Mouse (Mus musculus) heart, embryonic 16.5 days (tissue): Measurements from ENCODE around the gene Tnfrsf23. TPM values are rescaled to one million over a fixed set of nuclear protein-coding genes. Genes with fewer than 3 reads are reported as not detected.
"Not testable (repeated sequence)": the region's sequence is repeated elsewhere in the genome, so short reads cannot be mapped to it uniquely, and the experiment has no call there.

Source experiments
- ATAC-seq: fragments of 200-750 bp; cut with Nextera tagmentation; replicated peaks from 2 replicates; pipeline ENCODE4 v1.8.0; 2017; ENCODE audit warnings: moderate number of reproducible peaks; ENCODE audit not compliant: insufficient read depth, low FRiP score; ENCODE audit errors: extremely low read depth
- H3K27ac ChIP-seq: fragments of 300-500 bp; sonication (generic); 2 replicates; pipeline ENCODE4 v1.5.1; 2014; ENCODE audit warnings: mild to moderate bottlenecking, low read length, control low read depth, moderate library complexity
- H3K27me3 ChIP-seq: fragments of 300-500 bp; sonication (generic); 2 replicates; pipeline ENCODE4 v1.6.1; 2014; ENCODE audit warnings: low read length, mixed read lengths; ENCODE audit not compliant: control insufficient read depth, insufficient read depth
- H3K36me3 ChIP-seq: fragments of 300-500 bp; sonication (generic); 2 replicates; pipeline ENCODE4 v1.6.1; 2014; ENCODE audit not compliant: control insufficient read depth, insufficient read depth
- H3K4me1 ChIP-seq: fragments of 300-500 bp; sonication (generic); 2 replicates; pipeline ENCODE4 v1.6.1; 2014; ENCODE audit warnings: low read length, mixed read lengths; ENCODE audit not compliant: control insufficient read depth, insufficient read depth
- H3K4me2 ChIP-seq: fragments of 300-500 bp; sonication (generic); 2 replicates; pipeline ENCODE4 v1.6.1; 2014; ENCODE audit warnings: low read depth, mild to moderate bottlenecking, control low read depth, low read length
- H3K4me3 ChIP-seq: fragments of 300-500 bp; sonication (generic); 2 replicates; pipeline ENCODE4 v1.5.1; 2014; ENCODE audit warnings: mild to moderate bottlenecking, control low read depth, low read length
- H3K9ac ChIP-seq: fragments of 300-500 bp; sonication (generic); 2 replicates; pipeline ENCODE4 v1.6.1; 2014; ENCODE audit warnings: low read length, control low read depth
- H3K9me3 ChIP-seq: fragments of 300-500 bp; sonication (generic); replicated peaks from 2 replicates; pipeline ENCODE4 v1.6.1; 2016; ENCODE audit warnings: low read length; ENCODE audit not compliant: control insufficient read depth
- WGBS: fragments of 180-500 bp; shearing (Covaris S2); extraction: QIAGEN DNeasy Blood & Tissue Kit; methylation state at CpG from one replicate; pipeline ENCODE4 v1.1.7; 2014; 5-methylcytosine and 5-hydroxymethylcytosine counted together
- polyA plus RNA-seq: library from polyadenylated mRNA; unstranded; fragments of >200 nt; fragmentation: Nextera tagmentation; extraction: Ambion mirVana; gene quantifications from 2 replicates; pipeline ENCODE4 v1.2.1, GENCODE M21; 2015

Tnfrsf23 gene
- polyA plus RNA-seq, 1 experiment from 2014 or later, result 1.3 TPM

DNA sequence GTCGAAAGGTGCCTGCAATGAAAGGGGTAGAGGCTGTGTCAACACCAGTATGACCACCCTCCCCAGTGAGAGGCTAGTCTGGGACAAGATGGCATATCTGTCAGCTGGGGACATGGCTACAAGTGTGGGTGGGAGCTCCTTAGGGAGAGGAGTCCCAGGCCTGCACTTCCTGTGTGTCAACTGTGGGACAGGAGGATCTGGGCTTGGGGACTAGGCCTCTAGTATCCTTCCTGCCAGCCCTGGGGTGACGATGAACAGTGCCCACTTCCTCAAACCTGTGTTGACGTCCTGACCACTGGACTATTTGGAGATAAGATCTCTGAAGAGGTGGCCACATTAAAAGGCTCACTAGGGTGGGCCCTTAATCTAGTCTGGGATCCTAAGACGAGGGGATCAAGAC lies 4.3 kb upstream of the Tnfrsf23 start:
- WGBS, result 61% methylated on average over 4 of the region's 4 CpGs

DNA sequence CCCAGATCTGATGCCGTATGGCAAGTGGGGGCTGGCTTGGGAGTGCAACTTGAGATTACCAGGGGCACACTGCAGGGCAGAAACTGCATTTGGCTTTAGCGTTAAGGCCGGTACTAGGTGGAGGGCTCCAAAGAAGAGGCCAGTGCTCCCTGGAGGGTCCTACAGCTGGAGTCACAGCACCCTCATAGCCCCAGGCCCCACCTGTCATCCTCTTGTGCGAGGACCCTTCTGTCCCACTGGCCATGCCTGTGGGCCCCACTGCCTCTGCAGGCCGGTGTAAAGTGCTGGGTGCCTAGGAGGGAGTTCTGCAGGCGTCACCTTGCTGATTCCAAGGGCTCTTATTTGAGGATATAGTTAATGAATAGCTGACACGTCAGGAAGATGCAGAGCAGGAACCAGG lies 3.8 kb upstream of the Tnfrsf23 start:
- H3K36me3 ChIP-seq, result peaks cover 50% of the 10 kb centered on the region
- no peak overlapping the region for H3K4me3 ChIP-seq
- no peaks in the 10 kb centered on the region for H3K9me3 ChIP-seq
- no peak overlapping the region for H3K9ac ChIP-seq
- no peaks in the 10 kb centered on the region for H3K27me3 ChIP-seq
- no peak overlapping the region for H3K4me2 ChIP-seq
- ATAC-seq, result no peak
- H3K27ac ChIP-seq, result no peak overlapping the region
- WGBS, result 85% methylated on average over 7 of the region's 7 CpGs
- peaks cover 7% of the 10 kb centered on the region for H3K4me1 ChIP-seq

More for the DNA sequence above, 4.3 kb upstream of the Tnfrsf23 start:
- no peak overlapping the region for H3K4me2 ChIP-seq
- peaks cover 7% of the 10 kb centered on the region for H3K4me1 ChIP-seq
- no peak overlapping the region for H3K4me3 ChIP-seq
- H3K36me3 ChIP-seq, result peaks cover 53% of the 10 kb centered on the region
- H3K9me3 ChIP-seq, result no peaks in the 10 kb centered on the region
- no peak overlapping the region for H3K27ac ChIP-seq
- H3K27me3 ChIP-seq, result no peaks in the 10 kb centered on the region
- H3K9ac ChIP-seq, result no peak overlapping the region
- ATAC-seq, result no peak

DNA sequence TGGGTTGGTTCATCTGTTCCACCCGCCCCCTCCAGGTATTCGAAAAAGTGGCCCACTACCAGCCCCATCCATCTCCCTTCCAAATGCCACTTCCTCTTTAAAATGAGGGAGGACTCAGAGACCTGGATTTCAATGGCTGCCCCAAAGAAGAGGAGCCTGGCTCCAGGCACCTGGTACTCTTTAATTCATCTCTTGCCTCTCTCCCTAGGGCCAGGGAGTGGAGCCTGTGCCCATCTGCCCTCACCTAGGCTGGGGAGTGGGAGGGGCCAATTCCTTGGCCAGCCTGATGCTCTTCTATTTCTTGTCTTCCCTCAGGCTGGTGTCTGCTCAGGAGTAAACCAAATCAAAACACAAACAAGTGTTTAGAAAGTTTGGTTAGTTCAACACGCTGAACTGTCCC lies 1.0 kb upstream of the Tnfrsf23 start:
- not testable (repeated sequence) for H3K4me1 ChIP-seq, H3K9me3 ChIP-seq, H3K9ac ChIP-seq, ATAC-seq, H3K27me3 ChIP-seq, H3K27ac ChIP-seq, H3K4me2 ChIP-seq, H3K4me3 ChIP-seq
- 83% methylated on average over 3 of the region's 3 CpGs for WGBS
- peaks cover 27% of the 10 kb centered on the region for H3K36me3 ChIP-seq

DNA sequence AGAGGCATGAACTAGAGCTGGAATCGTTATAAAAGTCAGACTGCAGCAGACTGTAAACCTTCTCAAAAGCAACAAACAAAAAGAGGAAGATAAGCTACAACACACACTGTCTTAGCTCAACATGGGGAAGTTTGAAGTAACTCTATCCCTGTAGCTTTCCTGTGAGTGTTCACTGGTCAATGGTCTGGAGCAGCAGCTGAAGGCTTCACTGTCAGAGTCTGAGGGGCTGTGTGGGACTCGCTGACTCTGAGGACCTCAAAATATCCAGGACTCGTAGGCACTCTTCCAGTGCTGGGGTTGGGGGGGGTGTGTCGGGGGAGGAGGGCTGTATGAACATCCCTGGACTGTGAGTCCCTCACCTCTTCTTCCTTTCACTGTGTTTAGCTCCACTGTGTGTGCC lies 519 bp upstream of the Tnfrsf23 start:
- not testable (repeated sequence) for H3K27ac ChIP-seq, ATAC-seq, H3K4me2 ChIP-seq, H3K4me3 ChIP-seq, H3K27me3 ChIP-seq, H3K4me1 ChIP-seq, H3K9me3 ChIP-seq, H3K9ac ChIP-seq
- H3K36me3 ChIP-seq, result peaks cover 22% of the 10 kb centered on the region
- WGBS, result 40% methylated on average over 4 of the region's 4 CpGs

DNA sequence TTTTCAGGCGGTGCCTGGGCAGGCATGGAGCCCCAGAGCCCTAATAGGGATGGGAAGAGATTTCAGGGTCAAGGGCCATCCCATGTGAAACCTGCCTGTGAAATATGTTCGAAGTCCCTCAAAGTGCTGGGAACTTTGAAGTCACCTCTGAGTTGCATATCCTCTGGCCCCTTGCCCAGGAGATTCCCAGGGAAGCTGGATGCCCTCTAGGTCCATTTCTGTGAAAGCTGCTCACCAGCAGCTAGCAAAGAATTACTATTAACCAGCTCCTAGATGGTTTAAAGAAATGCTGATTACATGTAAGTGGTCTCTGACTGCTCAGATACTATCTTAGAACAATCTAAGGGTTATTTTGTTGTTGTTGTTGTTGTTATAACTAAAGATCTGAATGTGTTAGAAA lies 1.1 kb downstream of the Tnfrsf23 start:
- not testable (repeated sequence) for H3K27ac ChIP-seq, ATAC-seq, H3K9ac ChIP-seq, H3K27me3 ChIP-seq, H3K4me1 ChIP-seq, H3K4me2 ChIP-seq, H3K4me3 ChIP-seq, H3K9me3 ChIP-seq
- peaks cover 15% of the 10 kb centered on the region for H3K36me3 ChIP-seq
- 96% methylated on average over 1 of the region's 2 CpGs for WGBS

DNA sequence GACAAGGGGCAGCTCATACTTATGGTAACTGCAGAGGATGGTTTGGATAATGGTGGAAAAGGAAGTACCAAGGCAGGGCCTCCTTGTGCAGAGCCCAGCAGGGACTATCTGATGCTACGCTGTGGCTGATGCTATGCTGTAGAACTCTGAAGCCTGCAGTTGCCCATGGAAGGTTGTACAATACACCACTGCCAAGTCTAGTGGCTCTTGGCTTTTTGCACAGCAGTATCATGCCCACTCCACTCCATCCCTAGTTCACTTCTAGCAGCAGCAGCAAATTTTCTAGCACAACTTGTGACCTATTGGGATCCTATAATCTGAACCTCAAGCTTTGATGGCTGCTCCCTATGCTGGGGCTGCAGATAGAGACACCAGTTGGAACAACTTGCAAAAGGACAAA lies 4.1 kb downstream of the Tnfrsf23 start:
- Histone ChIP-seq H3K9ac (no peak overlapping the region), H3K27me3 (no peaks in the 10 kb centered on the region), H3K9me3 (no peaks in the 10 kb centered on the region), H3K4me3 (no peak overlapping the region), H3K4me1 (no peaks in the 10 kb centered on the region; the same call in 1 of the 2 replicates), H3K27ac (no peak overlapping the region), H3K36me3 (no peaks in the 10 kb centered on the region), H3K4me2 (no peak overlapping the region)
- ATAC-seq, result no peak
- WGBS, result 93% methylated on average over 1 of the region's 1 CpGs

DNA sequence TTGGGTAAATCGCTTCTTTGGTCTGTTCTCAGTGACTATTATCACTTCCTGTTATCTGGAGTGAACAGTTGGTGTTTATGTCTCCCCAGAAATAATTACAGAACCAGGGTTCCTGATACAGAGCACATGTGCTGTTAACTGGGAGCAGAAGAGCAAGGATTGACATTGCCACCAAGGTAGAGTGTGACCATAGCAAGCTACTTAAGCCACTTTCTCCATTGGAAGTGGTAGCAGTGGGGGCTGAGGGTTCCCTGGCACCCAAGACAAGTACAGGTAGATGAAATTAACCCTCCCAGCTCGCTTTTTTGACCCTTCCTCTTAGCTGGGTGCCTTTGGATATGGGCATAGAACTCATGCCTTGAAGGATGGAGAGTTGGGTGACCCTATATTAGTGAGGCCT lies 4.8 kb downstream of the Tnfrsf23 start:
- H3K4me3 ChIP-seq, H3K9me3 ChIP-seq, H3K4me2 ChIP-seq, ATAC-seq, H3K9ac ChIP-seq, H3K4me1 ChIP-seq, H3K27me3 ChIP-seq, H3K27ac ChIP-seq, H3K36me3 ChIP-seq: not testable (repeated sequence)
- 52% methylated on average over 2 of the region's 2 CpGs for WGBS

DNA sequence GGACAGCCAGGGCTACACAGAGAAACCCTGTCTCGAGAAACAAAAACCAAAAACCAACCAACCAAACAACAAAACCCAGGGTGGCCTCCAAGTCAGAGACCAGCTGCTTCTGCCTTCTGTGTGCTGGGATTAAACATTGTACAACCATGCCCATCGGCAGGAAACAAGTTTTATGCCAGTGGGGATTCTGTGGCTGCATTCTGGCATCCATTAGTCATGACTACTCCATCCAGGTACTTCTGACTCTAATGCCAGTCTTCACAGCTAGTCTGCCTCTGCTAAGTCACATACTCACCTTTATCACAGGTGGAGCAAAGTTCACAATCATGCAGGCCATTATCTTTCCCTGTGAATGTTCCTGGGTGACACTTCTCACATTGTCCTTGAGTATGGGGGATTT lies 6.0 kb downstream of the Tnfrsf23 start:
- H3K4me1 ChIP-seq, H3K9ac ChIP-seq, H3K36me3 ChIP-seq, ATAC-seq, H3K4me2 ChIP-seq, H3K27ac ChIP-seq, H3K4me3 ChIP-seq, H3K27me3 ChIP-seq, H3K9me3 ChIP-seq: not testable (repeated sequence)
- 76% methylated on average over 2 of the region's 2 CpGs for WGBS

DNA sequence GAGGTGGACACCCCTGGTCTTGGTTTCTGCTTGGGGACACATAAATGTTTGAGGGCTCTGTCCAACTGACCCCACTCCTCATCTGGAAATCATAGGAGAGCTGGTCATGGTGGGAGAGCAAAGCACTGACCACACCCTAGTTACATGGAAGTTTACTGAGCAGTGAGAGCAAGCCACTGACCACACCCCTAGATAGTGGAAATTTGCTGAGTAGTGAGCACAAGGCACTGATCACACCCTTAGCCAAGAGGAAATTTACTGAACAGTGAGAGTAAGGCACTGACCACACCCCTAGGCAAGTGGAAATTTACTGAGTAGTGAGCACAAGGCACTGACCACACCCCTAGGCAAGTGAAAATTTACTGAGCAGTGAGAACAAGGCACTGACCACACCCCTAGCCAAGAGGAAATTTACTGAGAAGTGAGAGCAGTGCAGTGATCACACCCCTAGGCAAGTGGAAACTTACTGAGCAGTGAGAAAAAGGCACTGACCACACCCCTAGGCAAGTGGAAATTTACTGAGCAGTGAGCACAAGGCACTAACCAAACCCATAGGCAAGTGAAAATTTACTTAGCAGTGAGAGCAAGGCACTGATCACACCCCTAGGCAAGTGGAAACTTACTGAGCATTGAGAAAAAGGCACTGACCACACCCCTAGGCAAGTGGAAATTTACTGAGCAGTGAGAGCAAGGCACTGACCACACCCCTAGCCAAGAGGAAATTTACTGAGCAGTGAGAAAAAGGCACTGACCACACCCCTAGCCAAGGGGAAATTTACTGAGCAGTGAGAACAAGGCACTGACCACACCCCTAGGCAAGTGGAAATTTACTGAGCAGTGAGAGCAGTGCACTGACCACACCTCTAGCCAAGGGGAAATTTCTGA lies 19.0 kb downstream of the Tnfrsf23 start:
- Histone ChIP-seq H3K9ac (no peak overlapping the region), H3K36me3 (no peaks in the 10 kb centered on the region), H3K27me3 (no peaks in the 10 kb centered on the region), H3K4me2 (no peak overlapping the region), H3K27ac (no peak overlapping the region), H3K4me3 (no peak overlapping the region), H3K9me3 (no peaks in the 10 kb centered on the region), H3K4me1 (no peaks in the 10 kb centered on the region)
- ATAC-seq, result no peak
